Mouse (Mus musculus) adrenal gland, postnatal 14 days (tissue): ENCODE measurements around the gene Hp. TPM values are rescaled to one million over a fixed set of nuclear protein-coding genes. Genes with fewer than 3 reads are reported as not detected.

Experiments used
- DNase-seq: peaks from one replicate; pipeline ENCODE4 v3.0.0; 2021; ENCODE audit warnings: mixed read lengths
- long read RNA-seq, 2 experiments: library from polyadenylated mRNA; stranded (forward); transcript quantifications; one replicate each; pipeline ENCODE4 v2.0.0; 2021
- total RNA-seq: library from RNA; stranded (reverse); gene quantifications from 2 replicates; pipeline ENCODE4 v1.2.3, GENCODE M21; 2021

Hp gene
- total RNA-seq = 115 and 578 TPM in 2 replicates
- long read RNA-seq, experiment 1, transcript Hp-201 (5 exons, 1,345 nt) = major isoform, 65 of 77 reads
- long read RNA-seq, experiment 1, partial matches to known transcripts = 4 of 77 reads
- long read RNA-seq, experiment 1, other reads (novel, unspliced or antisense) = 7 of 77 reads
- long read RNA-seq, experiment 2, transcript Hp-201 (5 exons, 1,345 nt) = major isoform, 560 of 656 reads
- long read RNA-seq, experiment 2, partial matches to known transcripts = 21 of 656 reads
- long read RNA-seq, experiment 2, other reads (novel, unspliced or antisense) = 73 of 656 reads

DNA sequence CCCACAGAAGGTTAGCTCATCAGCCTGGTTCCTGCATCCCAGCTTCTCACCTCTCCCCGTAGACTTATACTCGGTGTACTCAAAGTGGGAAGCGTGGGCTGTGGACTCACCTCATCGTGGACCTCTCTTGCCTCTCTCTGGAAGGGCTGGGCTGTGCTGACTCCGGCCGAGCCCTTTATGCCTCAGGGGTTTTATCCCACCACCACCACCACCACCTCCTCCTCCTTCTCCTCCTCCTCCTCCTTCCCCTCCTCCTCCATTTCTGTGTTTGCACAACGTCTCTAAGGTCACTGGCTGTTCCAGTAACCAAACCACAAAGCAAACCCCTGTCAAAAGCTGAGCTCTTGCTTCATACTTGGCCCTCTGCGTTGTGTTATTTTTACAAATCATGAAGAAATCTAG lies at the start of gene Hp:
Gene Hp (minus strand): TSS at position 273 of the 402 bp plus-strand sequence.
- peak; percentile 31 for DNase-seq

DNA sequence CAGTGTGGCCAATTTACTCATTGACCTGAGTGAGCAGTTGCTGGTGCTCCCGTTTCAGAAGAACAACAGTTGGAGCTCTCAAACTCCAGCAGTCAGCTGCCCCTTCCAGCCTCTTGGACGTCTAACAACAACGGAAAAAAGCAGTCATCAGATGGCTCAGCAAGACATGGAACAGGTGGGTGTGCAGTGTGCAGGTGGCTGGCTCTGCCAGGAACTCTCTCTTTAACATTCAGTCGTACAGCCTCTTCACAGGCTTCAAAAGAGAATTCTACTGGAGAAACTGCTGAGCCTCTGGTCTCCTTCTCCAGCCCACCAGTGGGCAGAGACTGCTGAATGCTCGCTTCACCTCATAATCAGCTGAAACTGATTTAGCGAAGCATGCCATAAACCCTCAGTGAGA lies 49.7 kb upstream of the Hp start:
- DNase-seq = no peak

DNA sequence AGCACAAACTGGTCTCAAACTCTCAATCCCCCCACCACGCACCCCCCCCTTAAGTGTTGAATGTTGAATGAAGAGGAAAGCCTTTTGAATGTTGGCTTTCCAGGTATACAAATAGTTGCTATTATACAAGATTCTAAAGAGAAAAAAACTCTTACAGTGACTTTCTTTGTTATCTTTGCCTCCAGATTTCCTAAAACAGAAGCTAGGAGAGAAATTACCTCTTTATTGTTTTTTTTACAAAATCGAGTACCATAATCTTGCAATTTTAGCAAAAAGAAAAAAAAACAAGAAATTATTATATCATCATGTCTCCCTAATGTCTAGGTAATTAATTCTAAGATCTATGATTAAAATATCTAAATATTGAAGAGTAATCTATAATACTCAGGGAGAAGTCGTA lies 36.6 kb upstream of the Hp start:
- no peak for DNase-seq

DNA sequence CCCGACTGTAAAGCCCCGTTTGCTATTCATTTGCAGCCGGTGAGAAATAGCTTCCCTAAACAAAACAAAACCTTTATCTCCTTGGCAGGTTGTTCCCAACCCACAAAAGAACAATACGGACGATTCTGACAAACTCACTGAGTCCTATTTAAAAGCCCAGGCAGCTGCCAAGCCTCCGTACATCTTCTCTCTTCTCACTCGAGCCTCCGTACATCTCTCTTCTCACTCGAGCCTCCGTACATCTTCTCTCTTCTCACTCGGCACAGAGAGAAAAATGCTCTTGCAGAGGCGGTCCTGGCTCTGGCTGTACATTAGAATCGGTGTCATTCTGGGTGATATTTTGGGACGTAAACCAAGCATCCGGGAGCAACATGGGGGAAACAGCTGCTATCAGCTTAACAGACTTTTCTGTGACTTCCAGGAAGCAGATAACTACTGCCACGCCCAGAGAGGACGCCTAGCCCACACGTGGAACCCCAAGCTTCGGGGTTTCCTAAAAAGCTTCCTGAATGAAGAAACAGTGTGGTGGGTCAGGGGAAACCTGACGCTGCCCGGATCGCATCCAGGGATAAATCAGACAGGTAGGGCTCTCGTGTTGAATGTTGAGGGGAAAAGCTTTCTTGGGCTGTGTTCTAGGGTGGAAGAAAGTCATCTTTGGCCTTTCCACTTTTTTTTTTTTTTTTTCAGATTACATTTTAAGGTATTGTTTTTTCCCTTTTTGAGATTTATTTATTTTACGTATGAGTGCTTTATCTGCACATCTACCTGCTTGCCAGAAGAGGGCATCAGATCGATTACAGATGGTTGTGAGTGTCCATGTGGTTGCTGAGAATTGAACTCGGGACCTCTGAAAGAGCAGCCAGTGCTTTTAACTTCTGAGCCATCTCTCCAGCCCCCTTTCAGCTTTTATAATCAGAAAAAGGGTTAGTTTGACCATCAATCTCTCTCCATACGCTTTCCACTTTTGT lies 35.6 kb upstream of the Hp start, which contains the start of gene Pkd1l3:
Gene Pkd1l3 (plus strand): TSS at position 275 of the 968 bp plus-strand sequence.
- DNase-seq = no peak

DNA sequence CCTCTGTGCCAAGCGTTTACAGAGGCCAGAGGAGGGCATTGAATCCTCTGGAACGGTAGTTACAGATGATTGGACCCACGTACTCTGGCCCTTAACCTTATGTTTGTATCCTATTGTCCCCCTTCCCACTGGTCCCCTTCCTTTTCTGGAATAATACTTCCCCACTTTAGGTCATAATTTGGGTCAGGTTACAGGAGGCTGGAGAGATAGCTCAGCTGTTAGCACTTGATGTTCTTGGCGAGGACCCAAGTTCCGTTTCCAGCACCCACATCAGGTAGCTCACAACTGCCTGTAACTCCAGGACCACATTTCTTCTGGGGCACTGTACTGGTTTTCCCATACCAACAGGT lies 30.2 kb upstream of the Hp start:
- peak; percentile 40 for DNase-seq

GRCm38 (mm10) chr8:109608271-109609152 lies 29.5 kb upstream of the Hp start, which contains the start of gene Dhodh:
TSS of gene Dhodh (minus strand) at chr8:109608673.
- peak; percentile 98 for DNase-seq

GRCm38 (mm10) chr8:109607650-109608049 lies 28.7 kb upstream of the Hp start:
- no peak for DNase-seq

DNA sequence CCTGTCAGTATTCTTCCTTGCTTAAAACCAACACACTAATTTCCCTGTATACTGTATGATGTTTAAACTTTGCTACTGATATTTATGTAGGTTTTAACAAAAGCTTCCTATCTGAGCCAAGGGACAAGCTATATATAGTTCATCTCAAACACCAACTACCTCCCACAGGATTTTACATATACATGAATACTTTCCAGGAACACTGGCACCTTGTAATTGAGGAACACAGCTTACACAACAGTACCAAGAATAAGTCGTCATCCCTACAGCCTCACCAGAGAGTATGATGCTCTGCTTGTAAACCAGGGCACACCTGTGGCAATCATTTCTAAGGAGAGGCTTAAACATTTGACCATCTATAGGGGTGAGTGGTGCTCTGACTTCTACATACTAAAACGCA lies 27.8 kb upstream of the Hp start:
- DNase-seq = no peak

DNA sequence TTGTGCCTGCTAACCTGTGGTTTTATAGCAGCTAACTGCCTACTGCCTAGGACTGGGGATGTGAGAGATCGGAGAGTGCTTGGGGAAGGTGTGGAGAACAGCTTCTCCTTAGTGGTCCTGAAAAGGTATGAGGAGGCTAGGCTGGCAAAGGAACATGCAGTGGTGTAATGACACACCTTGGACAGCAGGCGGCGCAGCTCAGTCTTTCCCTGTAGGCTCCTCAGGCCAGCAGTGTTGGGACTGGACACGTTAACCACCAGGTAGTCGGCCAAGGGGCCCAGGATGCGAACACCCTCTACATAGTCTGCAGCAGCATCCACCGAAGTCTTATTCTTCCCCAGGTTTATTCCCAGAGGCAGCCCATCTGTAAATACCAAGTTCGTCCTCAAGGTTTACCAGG lies 16.9 kb upstream of the Hp start:
- DNase-seq = peak; percentile 75

DNA sequence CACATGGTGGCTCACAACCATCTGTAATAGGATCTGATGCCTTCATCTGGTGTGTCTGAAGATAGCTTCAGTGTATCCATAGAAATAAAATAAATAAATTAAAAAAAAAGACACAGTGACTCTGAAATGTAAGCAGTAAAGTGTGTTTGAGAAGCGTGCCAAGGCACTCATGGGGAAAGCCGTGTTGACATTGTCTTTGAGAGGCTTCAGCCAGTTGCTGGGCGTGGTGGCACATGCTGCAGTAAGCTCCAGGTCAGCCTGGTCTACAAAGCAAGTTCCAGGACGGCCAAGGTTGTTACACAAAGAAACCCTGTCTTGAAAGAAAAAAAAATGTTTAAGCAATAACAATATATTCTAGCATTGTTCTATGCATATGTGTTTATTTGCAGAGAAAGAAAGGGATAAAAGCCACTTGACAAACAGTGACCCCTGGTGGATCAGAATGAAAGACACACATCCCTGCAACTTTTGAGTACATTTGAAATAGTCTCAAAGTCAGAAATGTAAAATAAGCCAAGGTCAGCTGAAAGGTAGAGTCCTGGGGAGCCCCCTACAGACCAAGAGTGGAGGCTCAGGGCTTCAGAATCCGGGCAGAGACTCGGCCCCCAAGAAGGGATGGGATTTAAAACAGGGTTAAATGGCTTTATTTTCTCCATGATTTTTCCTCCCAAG lies 14.3 kb upstream of the Hp start:
- no peak for DNase-seq

DNA sequence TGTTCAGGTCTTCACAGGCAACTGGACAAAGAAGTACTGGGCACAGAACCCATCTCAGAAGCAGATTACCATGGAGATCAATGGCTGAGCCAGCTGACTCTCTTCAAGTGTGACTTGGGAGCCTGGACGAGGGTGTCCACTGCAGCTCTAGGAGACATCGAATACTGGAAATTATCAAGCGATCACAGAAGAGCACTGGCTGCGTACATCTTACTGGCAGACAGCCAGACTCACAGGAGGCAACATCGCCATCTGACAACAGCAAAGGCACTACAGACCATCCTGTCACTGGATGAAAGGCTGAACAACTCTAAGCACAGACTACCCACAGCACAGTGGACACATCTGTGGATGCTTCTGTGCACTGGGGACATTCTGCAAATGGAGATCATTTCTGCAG lies 13.2 kb upstream of the Hp start:
- no peak for DNase-seq

DNA sequence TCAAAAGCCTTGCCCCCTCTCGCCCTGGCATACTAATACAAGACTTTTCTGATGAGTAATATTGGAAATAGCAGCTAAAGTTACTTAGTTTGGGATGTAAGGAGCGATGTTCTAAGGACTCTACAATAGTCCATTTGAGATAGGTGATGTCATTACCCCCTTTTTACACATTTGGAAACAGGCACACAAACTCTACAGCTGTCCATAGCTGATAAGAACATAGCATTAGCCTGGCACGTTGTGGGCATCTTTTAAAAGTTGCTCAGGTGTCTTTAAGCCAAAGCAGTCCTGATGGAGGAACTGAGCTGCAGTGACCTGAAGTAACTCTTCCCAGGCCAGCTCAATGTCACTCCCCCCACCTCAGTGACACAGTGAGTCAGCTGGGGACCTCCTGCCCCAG lies 12.4 kb upstream of the Hp start:
- DNase-seq = no peak

- DNase-seq = no peak
Measured at GRCm38 (mm10) chr8:109590901-109591300, 11.9 kb upstream of the Hp start.

- peak; percentile 16 for DNase-seq
Measured at GRCm38 (mm10) chr8:109586972-109587504, 8.1 kb upstream of the Hp start.

GRCm38 (mm10) chr8:109585652-109586051 lies 6.7 kb upstream of the Hp start:
- no peak for DNase-seq

GRCm38 (mm10) chr8:109584830-109585229 lies 5.9 kb upstream of the Hp start:
- no peak for DNase-seq

DNA sequence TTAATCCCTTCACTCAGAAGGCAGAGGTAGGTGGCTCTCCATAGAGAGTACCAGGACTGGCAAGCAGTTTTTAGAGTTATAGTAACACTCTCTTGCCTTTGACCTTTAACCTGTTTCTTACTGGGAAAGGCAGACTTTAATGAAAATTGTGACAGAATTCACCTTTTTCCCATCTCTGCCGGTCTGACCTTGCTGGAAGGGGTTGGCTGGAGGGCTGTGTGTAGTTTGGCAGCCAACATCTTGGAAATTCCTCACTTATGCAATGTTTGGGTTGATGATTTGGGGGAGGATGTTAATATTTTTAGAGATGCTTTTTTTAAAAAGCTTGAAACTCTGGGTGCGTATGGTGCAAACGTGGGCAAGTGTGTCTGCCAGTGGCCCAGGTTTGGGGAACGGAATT lies 5.3 kb upstream of the Hp start:
- peak; percentile 8 for DNase-seq

GRCm38 (mm10) chr8:109576311-109576710 lies 2.7 kb downstream of the Hp start:
- no peak for DNase-seq

- no peak for DNase-seq
Measured at GRCm38 (mm10) chr8:109571139-109571538, 7.8 kb downstream of the Hp start.

DNA sequence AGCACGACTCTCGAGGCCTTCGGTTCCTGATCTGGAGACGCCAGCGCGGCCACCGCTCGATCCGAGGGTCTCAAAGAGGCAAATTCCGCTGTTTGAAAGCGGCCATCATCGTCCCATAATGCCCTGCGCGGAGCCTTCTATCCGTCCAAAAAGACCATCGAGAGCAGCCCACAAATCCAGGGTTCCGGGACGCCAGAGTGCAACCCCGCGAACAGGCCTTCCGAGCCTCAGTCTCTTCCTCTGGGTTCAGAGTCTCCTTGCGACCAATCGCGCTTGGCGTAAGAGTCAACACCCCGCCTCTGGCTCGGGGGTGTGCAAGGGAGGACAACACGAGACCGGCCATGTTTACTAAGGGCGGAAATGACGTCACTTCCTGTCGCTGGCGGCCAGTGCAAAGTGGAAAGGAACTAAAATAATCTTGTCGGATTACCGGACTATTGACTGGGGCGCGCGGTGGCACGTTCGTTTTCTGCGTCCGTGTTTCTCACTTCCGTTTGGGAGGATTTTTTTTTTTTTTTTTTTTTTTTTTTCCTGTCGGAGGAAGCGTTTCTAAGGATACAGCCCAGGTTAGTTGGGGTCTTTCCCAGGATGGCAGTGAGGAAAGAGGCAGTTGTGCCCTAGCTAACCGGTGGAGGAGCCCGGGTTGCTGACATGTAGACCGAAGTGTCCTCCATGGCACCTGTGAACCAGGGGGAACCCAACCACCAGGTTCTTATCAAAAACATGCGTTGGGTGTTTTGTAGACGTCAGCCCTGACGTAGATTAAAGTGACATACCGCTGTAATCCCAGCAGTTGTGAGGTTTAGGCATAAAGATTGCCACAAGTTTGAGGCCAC lies 13.3 kb downstream of the Hp start, which contains the start of the genes Dhx38 and Txnl4b:
Gene Dhx38 (minus strand): TSS at position 364 of the 836 bp plus-strand sequence.
Gene Txnl4b (plus strand): TSS at position 395 of the 836 bp plus-strand sequence.
- peak; percentile 99 for DNase-seq
